Mouse (Mus musculus): ENCODE data around the gene Trip13. TPM values are rescaled to one million over a fixed set of nuclear protein-coding genes. Genes with fewer than 3 reads are reported as not detected.

The Trip13 gene
- polyA plus RNA-seq, 1 experiment from 2014 or later, result 12.1 TPM

GRCm38 (mm10) chr13:73939101-73939500, 1.5 kb upstream of the Trip13 start:
- H3K27ac ChIP-seq (replicated peaks), result no peak overlapping the region
- peaks cover 45% of the 10 kb centered on the region for H3K36me3 ChIP-seq
- WGBS, result 94% methylated on average over 5 of the region's 5 CpGs
- H3K9ac ChIP-seq, result no peak overlapping the region
- H3K4me2 ChIP-seq, result no peak overlapping the region
- H3K9me3 ChIP-seq, result no peaks in the 10 kb centered on the region
- H3K4me3 ChIP-seq, result no peak overlapping the region
- ATAC-seq (ENCODE audit: low read depth), result no peak
- peaks cover 16% of the 10 kb centered on the region for H3K4me1 ChIP-seq (replicated peaks)
- H3K27me3 ChIP-seq, result no peaks in the 10 kb centered on the region

GRCm38 (mm10) chr13:73938177-73938560, 585 bp upstream of the Trip13 start:
- peak overlapping the region; percentile 89 for H3K27ac ChIP-seq (replicated peaks)
- WGBS, result 43% methylated on average over 13 of the region's 13 CpGs
- peak overlapping the region; percentile 70 for H3K4me2 ChIP-seq
- peak; percentile 58 for ATAC-seq (ENCODE audit: low read depth)
- H3K27me3 ChIP-seq, result no peaks in the 10 kb centered on the region
- H3K9ac ChIP-seq, result peak overlapping the region; percentile 83
- H3K36me3 ChIP-seq, result peaks cover 35% of the 10 kb centered on the region
- no peaks in the 10 kb centered on the region for H3K9me3 ChIP-seq
- peaks cover 16% of the 10 kb centered on the region for H3K4me1 ChIP-seq (replicated peaks)
- H3K4me3 ChIP-seq, result peak overlapping the region; percentile 72

GRCm38 (mm10) chr13:73936938-73937320, 655 bp downstream of the Trip13 start:
- Histone ChIP-seq H3K36me3 (peaks cover 26% of the 10 kb centered on the region), H3K4me1 (replicated peaks) (peaks cover 16% of the 10 kb centered on the region), H3K4me3 (peak overlapping the region; percentile 72), H3K9me3 (no peaks in the 10 kb centered on the region), H3K4me2 (peak overlapping the region; percentile 70), H3K27ac (replicated peaks) (no peak overlapping the region), H3K9ac (peak overlapping the region; percentile 83), H3K27me3 (no peaks in the 10 kb centered on the region)
- ATAC-seq (ENCODE audit: low read depth), result peak; percentile 41
- WGBS, result 16% methylated on average over 5 of the region's 5 CpGs

- H3K9ac ChIP-seq, result no peak overlapping the region
- H3K36me3 ChIP-seq, result peaks cover 30% of the 10 kb centered on the region
- peaks cover 6% of the 10 kb centered on the region for H3K4me1 ChIP-seq (replicated peaks)
- H3K27me3 ChIP-seq, result no peaks in the 10 kb centered on the region
- no peak overlapping the region for H3K4me3 ChIP-seq
- H3K9me3 ChIP-seq, result no peaks in the 10 kb centered on the region
- no peak for ATAC-seq (ENCODE audit: low read depth)
- 91% methylated on average over 10 of the region's 10 CpGs for WGBS
- no peak overlapping the region for H3K27ac ChIP-seq (replicated peaks)
- H3K4me2 ChIP-seq, result no peak overlapping the region
Measured at GRCm38 (mm10) chr13:73932201-73932600, 5.4 kb downstream of the Trip13 start.

GRCm38 (mm10) chr13:73913066-73913465, 24.5 kb downstream of the Trip13 start:
- Histone ChIP-seq H3K4me3 (no peak overlapping the region), H3K4me1 (replicated peaks) (no peaks in the 10 kb centered on the region), H3K36me3 (peaks cover 44% of the 10 kb centered on the region), H3K27ac (replicated peaks) (no peak overlapping the region), H3K9me3 (no peaks in the 10 kb centered on the region), H3K4me2 (no peak overlapping the region), H3K9ac (no peak overlapping the region), H3K27me3 (no peaks in the 10 kb centered on the region)
- 96% methylated on average over 4 of the region's 4 CpGs for WGBS
- ATAC-seq (ENCODE audit: low read depth), result no peak

GRCm38 (mm10) chr13:73907683-73908412, 29.7 kb downstream of the Trip13 start:
- Histone ChIP-seq H3K4me1 (replicated peaks) (no peaks in the 10 kb centered on the region), H3K27ac (replicated peaks) (no peak overlapping the region), H3K9me3 (no peaks in the 10 kb centered on the region), H3K9ac (no peak overlapping the region), H3K36me3 (peaks cover 4% of the 10 kb centered on the region; the same call in 1 of the 2 replicates), H3K4me3 (no peak overlapping the region), H3K27me3 (no peaks in the 10 kb centered on the region), H3K4me2 (no peak overlapping the region)
- ATAC-seq (ENCODE audit: low read depth), result peak; percentile 71
- 72% methylated on average over 2 of the region's 2 CpGs for WGBS

GRCm38 (mm10) chr13:73907136-73907535, 30.4 kb downstream of the Trip13 start:
- no peaks in the 10 kb centered on the region for H3K27me3 ChIP-seq
- no peak overlapping the region for H3K27ac ChIP-seq (replicated peaks)
- H3K4me3 ChIP-seq, result no peak overlapping the region
- no peaks in the 10 kb centered on the region for H3K4me1 ChIP-seq (replicated peaks)
- ATAC-seq (ENCODE audit: low read depth), result no peak
- H3K9ac ChIP-seq, result no peak overlapping the region
- WGBS, result 88% methylated on average over 5 of the region's 5 CpGs
- H3K36me3 ChIP-seq, result no peaks in the 10 kb centered on the region
- no peak overlapping the region for H3K4me2 ChIP-seq
- no peaks in the 10 kb centered on the region for H3K9me3 ChIP-seq

- no peaks in the 10 kb centered on the region for H3K36me3 ChIP-seq
- H3K4me2 ChIP-seq, result no peak overlapping the region
- no peaks in the 10 kb centered on the region for H3K4me1 ChIP-seq (replicated peaks)
- no peak overlapping the region for H3K27ac ChIP-seq (replicated peaks)
- 85% methylated on average over 3 of the region's 3 CpGs for WGBS
- no peaks in the 10 kb centered on the region for H3K9me3 ChIP-seq
- no peak overlapping the region for H3K9ac ChIP-seq
- no peak for ATAC-seq (ENCODE audit: low read depth)
- H3K27me3 ChIP-seq, result no peaks in the 10 kb centered on the region
- no peak overlapping the region for H3K4me3 ChIP-seq
Measured at GRCm38 (mm10) chr13:73897561-73897960, 40.0 kb downstream of the Trip13 start.

- no peaks in the 10 kb centered on the region for H3K27me3 ChIP-seq
- H3K27ac ChIP-seq (replicated peaks), result no peak overlapping the region
- no peak overlapping the region for H3K4me3 ChIP-seq
- ATAC-seq (ENCODE audit: low read depth), result no peak
- H3K36me3 ChIP-seq, result no peaks in the 10 kb centered on the region
- H3K4me1 ChIP-seq (replicated peaks), result no peaks in the 10 kb centered on the region
- no peak overlapping the region for H3K9ac ChIP-seq
- H3K4me2 ChIP-seq, result no peak overlapping the region
- WGBS, result 63% methylated on average over 6 of the region's 6 CpGs
- no peaks in the 10 kb centered on the region for H3K9me3 ChIP-seq
Measured at GRCm38 (mm10) chr13:73892493-73893178, 44.9 kb downstream of the Trip13 start.

GRCm38 (mm10) chr13:73887415-73887874, 50.1 kb downstream of the Trip13 start:
- Histone ChIP-seq H3K9ac (no peak overlapping the region), H3K4me1 (replicated peaks) (no peaks in the 10 kb centered on the region), H3K27me3 (no peaks in the 10 kb centered on the region), H3K4me3 (no peak overlapping the region), H3K27ac (replicated peaks) (no peak overlapping the region), H3K36me3 (no peaks in the 10 kb centered on the region), H3K4me2 (no peak overlapping the region), H3K9me3 (no peaks in the 10 kb centered on the region)
- WGBS, result 65% methylated on average over 4 of the region's 4 CpGs
- no peak for ATAC-seq (ENCODE audit: low read depth)

GRCm38 (mm10) chr13:73886601-73887000, 51.0 kb downstream of the Trip13 start:
- no peak overlapping the region for H3K4me2 ChIP-seq
- 78% methylated on average over 5 of the region's 5 CpGs for WGBS
- H3K4me1 ChIP-seq (replicated peaks), result no peaks in the 10 kb centered on the region
- H3K9ac ChIP-seq, result no peak overlapping the region
- H3K27me3 ChIP-seq, result no peaks in the 10 kb centered on the region
- no peaks in the 10 kb centered on the region for H3K36me3 ChIP-seq
- no peaks in the 10 kb centered on the region for H3K9me3 ChIP-seq
- H3K4me3 ChIP-seq, result no peak overlapping the region
- H3K27ac ChIP-seq (replicated peaks), result no peak overlapping the region
- ATAC-seq (ENCODE audit: low read depth), result no peak

- ATAC-seq (ENCODE audit: low read depth), result no peak
- no peaks in the 10 kb centered on the region for H3K9me3 ChIP-seq
- no peak overlapping the region for H3K9ac ChIP-seq
- H3K27me3 ChIP-seq, result no peaks in the 10 kb centered on the region
- no peak overlapping the region for H3K4me3 ChIP-seq
- H3K4me1 ChIP-seq (replicated peaks), result no peaks in the 10 kb centered on the region
- H3K27ac ChIP-seq (replicated peaks), result no peak overlapping the region
- no peaks in the 10 kb centered on the region for H3K36me3 ChIP-seq
- no peak overlapping the region for H3K4me2 ChIP-seq
- WGBS, result 78% methylated on average over 4 of the region's 4 CpGs
Measured at GRCm38 (mm10) chr13:73886066-73886465, 51.5 kb downstream of the Trip13 start.

Measured in neural tube, embryonic 13.5 days (tissue).